Mouse (Mus musculus) natural killer cell, adult 2 months (primary cell): Measurements from ENCODE around the gene Brpf1.

Experiments used
- DNase-seq, 2 experiments: peaks; one replicate each; pipeline ENCODE4 v3.0.0; 2022; ENCODE audit warnings: low spot score in 2 of 2

Brpf1 gene

GRCm38 (mm10) chr6:113306986-113307349 lies at the start of gene Brpf1:
TSS of gene Brpf1 (plus strand) at chr6:113307137.
- DNase-seq = no peak

- peak in 1 of 2 experiments; percentile 10 for DNase-seq
Observed at GRCm38 (mm10) chr6:113261174-113261858, 45.6 kb upstream of the Brpf1 start.

- no peak for DNase-seq
Observed at GRCm38 (mm10) chr6:113263531-113263930, 43.4 kb upstream of the Brpf1 start.

GRCm38 (mm10) chr6:113264429-113264828 lies 42.5 kb upstream of the Brpf1 start:
- no peak for DNase-seq

- DNase-seq = no peak
Observed at GRCm38 (mm10) chr6:113266996-113267655, 39.8 kb upstream of the Brpf1 start.

GRCm38 (mm10) chr6:113267988-113268387 lies 38.9 kb upstream of the Brpf1 start:
- DNase-seq = no peak

DNA sequence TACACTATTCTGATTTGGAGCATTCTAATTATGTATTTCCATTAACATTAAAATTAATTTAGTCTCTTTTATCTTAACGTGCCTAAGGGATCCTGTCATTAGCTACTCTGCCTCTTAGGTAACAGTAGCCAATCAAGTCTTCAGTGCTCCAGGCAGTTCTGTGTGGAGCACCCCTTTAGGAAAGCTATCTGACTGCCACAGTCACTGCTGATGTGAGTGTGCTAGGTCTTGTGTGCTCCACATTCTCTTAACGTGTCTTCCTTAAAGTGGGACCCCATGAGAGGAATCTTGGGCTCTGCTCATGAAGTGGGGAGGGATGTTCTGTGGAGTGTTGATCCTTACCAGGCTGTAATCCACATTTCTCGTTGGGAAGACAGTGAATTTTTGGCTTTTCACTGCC lies 34.6 kb upstream of the Brpf1 start:
- DNase-seq = no peak

DNA sequence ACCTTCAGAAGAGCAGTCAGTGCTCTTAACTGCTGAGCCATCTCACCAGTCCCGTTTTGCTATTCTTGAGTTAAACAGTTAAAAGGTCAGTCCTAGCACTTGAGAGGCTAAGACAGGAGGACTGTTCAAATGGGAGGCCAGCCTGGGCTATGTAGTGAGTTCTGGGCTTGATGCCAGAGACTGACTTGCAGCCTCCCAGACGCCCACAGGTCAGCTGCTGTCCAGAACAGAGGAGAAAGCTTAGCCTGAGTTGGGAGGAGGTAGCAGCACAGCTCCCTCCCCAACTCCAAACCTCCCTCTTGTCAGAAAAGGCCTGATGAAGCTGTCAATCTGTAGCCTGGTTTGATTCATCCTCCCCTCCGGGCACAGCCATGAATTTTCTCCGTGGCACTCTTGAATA lies 30.1 kb upstream of the Brpf1 start:
- DNase-seq = no peak

- DNase-seq = no peak
Observed at GRCm38 (mm10) chr6:113281676-113282075, 25.3 kb upstream of the Brpf1 start.

DNA sequence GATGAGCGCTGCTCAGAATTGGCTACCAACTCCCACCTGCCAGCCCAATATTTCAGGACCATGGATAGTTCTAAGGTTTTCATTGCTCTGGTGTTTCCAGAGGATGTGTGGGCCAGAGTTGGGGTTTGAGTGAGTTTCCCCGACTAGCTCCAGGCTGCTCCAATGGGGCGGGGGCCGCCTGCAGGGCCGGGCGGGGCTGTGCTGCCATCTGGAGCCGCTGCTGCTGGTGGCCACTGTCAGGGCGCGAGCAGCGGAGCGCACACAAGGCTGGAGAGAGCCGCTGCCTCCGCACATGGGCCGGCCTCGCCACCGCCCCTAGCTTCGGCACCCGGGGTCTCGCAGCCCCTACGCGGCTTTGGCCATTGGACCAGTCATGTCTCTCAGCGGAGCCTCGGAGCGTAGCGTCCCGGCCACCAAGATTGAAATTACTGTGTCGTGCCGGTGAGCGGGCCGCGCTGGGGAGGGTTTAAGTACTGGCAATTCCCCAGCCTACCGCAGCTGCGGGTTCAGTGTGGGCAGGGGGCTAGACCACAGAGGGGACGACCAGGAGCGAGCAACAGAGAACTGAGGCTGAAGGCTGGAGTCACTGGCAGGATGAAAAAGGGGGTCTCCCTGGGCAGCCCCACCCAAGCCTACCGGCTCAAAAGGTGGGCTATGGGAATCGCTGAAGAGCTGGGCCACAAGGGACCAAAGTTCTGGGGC lies 24.7 kb upstream of the Brpf1 start, which contains the start of gene Cpne9:
Gene Cpne9, plus strand, starts transcription at position 207 of the 702 bp plus-strand sequence.
- DNase-seq = no peak

DNA sequence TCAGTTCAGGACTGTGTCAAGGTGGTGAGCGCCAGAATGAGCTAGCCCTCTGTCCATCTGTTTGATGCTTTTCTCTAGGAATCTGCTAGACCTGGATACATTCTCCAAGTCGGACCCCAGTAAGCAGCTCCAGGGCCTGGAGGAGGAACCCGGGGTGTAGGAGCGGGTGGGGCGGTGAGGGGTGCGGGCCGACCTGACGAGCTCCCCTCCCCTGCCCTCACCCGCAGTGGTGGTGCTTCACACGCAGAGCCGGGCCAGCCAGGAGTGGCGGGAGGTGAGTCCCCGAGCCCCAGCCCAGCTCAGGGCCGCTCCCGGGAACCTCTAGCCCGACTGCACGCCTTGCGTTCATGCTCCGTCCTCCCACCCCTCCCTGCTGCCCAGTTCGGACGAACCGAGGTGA lies 24.0 kb upstream of the Brpf1 start:
- DNase-seq = no peak

- no peak for DNase-seq
Observed at GRCm38 (mm10) chr6:113283500-113283899, 23.4 kb upstream of the Brpf1 start.

DNA sequence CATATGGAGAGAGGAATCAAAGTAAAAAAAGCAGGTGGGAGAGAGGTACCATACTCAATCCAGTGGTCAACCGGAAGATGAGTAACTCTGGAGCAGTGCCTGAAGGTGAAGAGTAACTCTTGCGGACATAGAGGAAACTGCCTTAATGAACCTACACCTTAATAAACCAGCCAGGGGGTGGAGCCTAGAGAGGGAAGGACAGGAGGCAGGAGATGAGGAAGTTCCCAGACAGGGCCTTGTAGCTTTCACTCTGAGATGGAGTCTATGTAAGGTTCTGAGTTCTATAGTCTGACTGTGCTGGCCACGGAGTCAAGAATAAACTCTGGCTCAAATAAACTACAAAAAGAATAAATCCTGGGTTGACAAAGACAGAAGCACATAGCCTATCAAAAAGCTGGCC lies 22.0 kb upstream of the Brpf1 start:
- no peak for DNase-seq

DNA sequence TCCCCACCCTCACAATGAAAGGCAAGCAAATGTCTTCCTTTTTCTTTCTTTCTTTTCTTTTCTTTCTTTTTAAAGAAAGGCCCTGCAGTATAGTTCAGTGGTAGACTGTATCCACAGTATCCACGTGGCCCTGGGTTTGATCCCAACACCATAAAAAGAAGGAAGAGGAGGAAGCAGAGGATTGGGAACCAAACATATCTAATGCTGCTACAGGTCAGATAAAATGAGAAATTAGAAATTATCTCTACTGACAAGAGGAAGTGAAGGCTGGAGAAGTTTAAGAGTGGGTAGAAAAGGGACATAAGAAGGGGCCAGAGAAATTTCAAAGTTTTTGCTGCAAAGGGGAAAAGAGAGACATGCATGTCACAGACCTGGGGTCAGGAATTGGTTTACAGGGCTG lies 20.6 kb upstream of the Brpf1 start:
- DNase-seq = no peak

GRCm38 (mm10) chr6:113287236-113287635 lies 19.7 kb upstream of the Brpf1 start:
- no peak for DNase-seq

DNA sequence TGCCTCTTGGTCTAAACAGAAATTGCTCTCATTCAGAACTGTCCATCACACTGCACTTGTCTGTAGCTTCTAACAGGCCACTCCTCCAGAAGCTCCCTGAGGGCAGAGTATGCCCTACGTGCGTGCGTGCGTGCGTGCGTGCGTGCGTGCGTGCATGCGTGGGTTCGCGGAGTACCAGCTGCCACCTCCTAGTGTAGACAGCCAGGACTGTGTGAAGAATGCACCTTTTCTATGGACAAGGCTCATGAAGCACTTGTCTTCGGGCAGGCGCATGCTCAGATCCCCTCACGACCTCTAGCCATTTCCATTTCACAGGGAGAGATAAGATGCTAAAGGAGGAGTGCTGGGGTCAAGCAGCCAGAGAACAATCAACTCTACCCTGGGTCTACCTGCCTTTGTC lies 17.6 kb upstream of the Brpf1 start:
- DNase-seq = no peak

- no peak for DNase-seq
Observed at GRCm38 (mm10) chr6:113290346-113290745, 16.6 kb upstream of the Brpf1 start.

- DNase-seq = no peak
Observed at GRCm38 (mm10) chr6:113292938-113293337, 14.0 kb upstream of the Brpf1 start.

DNA sequence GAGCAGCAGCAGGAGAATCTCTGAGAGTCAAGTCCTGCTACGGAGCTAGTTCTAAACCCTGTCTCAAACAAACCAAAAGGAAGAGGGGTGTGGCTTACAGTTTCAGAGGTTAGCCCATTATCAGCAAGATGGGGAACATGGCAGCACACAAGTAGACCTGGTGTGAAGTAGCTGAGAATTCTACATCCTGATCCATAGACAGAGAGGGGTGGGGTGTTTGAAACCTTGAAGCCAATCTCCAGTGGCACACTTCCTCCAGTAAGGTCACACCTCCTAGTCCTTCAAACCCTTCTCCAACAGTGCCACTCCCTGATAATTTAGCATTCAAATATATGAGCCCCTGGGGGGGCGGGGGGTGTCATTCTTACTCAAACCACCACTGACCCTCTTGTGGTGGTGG lies 10.9 kb upstream of the Brpf1 start:
- DNase-seq = no peak

- DNase-seq = no peak
Observed at GRCm38 (mm10) chr6:113296639-113297038, 10.3 kb upstream of the Brpf1 start.

DNA sequence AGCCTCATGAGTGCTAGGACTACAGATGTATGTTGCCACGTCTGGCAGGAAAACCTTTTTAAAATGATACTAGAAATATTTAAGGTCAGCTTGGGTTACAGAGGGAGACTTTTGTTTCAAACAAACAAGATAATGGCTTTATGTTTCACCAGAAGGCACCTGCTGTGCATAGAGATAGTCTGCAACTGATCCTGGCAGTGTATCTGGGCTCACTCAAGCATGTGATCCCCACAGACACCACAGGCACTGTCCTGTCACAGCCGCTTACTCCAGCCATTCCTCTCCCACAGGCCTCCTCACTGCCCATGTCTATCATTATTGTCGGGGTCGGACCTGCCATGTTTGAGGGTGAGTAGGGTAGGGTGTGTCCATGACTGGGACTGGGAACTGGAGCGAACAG lies 5.6 kb upstream of the Brpf1 start:
- DNase-seq = no peak

GRCm38 (mm10) chr6:113302258-113302657 lies 4.7 kb upstream of the Brpf1 start:
- peak; percentile 36 to 41 for DNase-seq
